Mouse (Mus musculus) left cerebral cortex, adult 2 months (tissue): ENCODE measurements around the gene Gm10309. TPM values are rescaled to one million over a fixed set of nuclear protein-coding genes. Genes with fewer than 3 reads are reported as not detected.

Source experiments
- DNase-seq, 2 experiments: peaks; one replicate each; pipeline ENCODE4 v3.0.0; 2021 to 2022; ENCODE audit warnings: low spot score in 2 of 2, mixed read lengths in 1 of 2; ENCODE audit errors: extremely low spot score in 1 of 2
- H3K27ac ChIP-seq: fragments of 200-600 bp; 2 replicates; pipeline ENCODE4 v1.8.1; 2022
- H3K4me3 ChIP-seq: fragments of 200-600 bp; 2 replicates; pipeline ENCODE4 v1.8.1; 2022
- CTCF ChIP-seq: fragments of 200-600 bp; IDR thresholded peaks from 2 replicates; pipeline ENCODE4 v1.8.1; 2022; ENCODE audit warnings: antibody characterized with exemption, mild to moderate bottlenecking, moderate library complexity
- intact Hi-C: fragments of 180-260 bp; cut with DNase I; formaldehyde crosslinking; loops from one replicate; pipeline ENCODE4 v1.15.1; 2025
- total RNA-seq, 2 experiments: library from RNA; stranded (reverse); gene quantifications; 2 replicates each; pipeline ENCODE4 v1.2.3; 2021

The Gm10309 gene
- total RNA-seq, 2 experiments from 2014 or later: not detected

DNA sequence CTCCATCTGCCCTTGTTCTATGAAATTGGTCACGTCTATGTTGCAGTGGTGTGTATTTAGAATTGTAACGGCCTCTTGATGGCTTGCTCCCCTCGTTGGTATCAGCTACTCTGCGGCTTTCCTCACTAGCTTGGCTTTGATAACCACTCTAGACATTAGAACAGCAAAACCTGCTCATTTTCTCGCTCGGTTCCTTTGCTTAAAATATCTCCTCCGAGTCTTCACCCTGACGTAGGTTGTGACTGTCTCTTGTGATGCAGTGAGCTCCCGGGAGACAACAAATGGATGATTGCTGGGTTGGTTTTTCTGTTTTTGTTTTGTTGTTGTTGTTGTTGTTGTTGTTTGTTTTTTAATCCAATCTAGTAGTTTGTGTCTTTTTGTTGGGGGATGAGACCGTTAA is 24.0 kb upstream of the Gm10309 start:
- Histone ChIP-seq H3K4me3 (no peak overlapping the region), H3K27ac (peak overlapping the region; percentile 12; the same call in 1 of the 2 replicates)
- TF ChIP-seq CTCF: no peak
- intact Hi-C loops: no loop called here
- DNase-seq: no peak

DNA sequence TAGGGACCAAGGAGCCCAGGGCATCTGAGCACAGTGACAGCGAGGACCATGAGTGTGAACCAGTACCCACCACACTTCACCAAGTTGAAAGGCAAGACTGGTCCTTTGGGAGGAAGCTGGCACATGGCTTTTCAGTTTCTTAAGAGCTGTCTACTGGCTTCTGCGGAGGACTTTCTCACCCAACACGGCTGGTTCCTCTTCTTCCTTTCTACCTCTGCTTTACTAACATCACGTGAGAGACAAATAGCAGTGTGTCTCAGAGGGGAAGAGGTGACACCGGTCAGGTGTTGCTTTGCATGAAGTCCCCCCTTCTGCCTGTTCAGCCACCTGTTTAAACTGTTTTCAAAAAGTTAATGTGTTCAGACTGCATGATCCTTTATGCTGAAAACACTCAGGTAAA is 22.3 kb upstream of the Gm10309 start:
- intact Hi-C loops: no loop called here
- no peak for TF ChIP-seq CTCF
- H3K27ac ChIP-seq: no peak overlapping the region
- no peak overlapping the region for H3K4me3 ChIP-seq
- DNase-seq: no peak

DNA sequence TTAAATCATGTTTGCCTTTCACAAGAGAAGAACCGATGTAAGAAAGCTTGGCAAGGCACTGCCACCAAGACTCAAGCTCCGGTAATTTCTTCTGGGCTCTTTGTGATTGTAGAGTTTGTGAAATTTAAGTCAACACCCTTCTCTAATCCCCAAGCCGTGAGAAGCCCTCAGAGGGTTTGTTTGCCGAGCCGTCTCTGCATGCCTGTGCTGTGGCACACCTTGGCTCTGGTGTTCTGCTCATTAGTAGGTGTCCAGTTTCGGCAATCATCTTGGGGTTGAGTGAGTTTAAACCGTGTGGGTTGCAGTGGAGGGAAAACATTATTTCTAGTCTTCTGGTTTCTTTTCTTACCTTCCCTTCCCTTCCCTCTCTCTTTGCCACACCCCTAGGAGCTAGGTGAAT is 21.0 kb upstream of the Gm10309 start:
- Histone ChIP-seq H3K27ac (no peak overlapping the region), H3K4me3 (no peak overlapping the region)
- intact Hi-C loops: no loop called here
- DNase-seq: no peak
- TF ChIP-seq CTCF: no peak

DNA sequence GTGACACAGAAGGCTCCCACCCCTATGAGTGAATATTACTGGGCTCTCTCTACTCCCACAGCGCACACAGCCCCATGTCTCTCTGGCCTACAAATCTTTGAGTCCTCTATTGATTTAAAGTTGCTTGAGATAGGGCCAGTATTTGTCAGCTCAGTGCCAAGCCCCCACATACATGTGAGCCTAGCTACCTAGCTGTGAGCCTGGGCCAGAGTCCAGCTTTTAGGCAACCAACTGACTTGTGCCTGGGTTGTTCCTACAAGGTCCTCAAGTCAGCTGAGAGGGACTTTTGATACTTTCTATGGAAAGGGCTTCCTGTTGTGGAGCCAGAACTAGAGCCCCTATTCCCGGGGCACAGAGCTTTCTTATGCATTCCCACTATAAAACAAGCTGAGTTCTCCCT is 20.0 kb upstream of the Gm10309 start:
- TF ChIP-seq CTCF: no peak
- H3K4me3 ChIP-seq: no peak overlapping the region
- no peak for DNase-seq
- H3K27ac ChIP-seq: no peak overlapping the region
- intact Hi-C loops: no loop called here

DNA sequence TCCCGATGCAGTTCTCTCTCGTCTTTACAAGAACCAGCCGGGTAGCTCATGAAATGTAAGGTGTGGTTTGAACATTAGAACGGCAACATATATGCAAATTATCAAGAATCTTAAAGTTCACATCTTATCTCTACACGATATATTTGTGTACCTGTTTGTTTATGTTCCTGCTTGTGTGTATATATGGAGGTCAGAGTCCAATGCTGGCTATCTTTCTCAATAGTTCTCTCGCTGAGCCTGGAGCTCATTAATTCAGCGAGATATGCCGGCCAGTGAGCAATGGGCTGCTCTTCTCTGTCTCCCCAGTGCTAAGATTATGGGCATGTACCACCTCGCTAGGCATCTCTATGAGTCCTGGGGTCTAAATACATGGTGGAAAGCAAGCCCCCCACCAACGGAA is 18.8 kb upstream of the Gm10309 start:
- Histone ChIP-seq H3K4me3 (no peak overlapping the region), H3K27ac (no peak overlapping the region)
- DNase-seq: no peak
- intact Hi-C loops: no loop called here
- no peak for TF ChIP-seq CTCF

DNA sequence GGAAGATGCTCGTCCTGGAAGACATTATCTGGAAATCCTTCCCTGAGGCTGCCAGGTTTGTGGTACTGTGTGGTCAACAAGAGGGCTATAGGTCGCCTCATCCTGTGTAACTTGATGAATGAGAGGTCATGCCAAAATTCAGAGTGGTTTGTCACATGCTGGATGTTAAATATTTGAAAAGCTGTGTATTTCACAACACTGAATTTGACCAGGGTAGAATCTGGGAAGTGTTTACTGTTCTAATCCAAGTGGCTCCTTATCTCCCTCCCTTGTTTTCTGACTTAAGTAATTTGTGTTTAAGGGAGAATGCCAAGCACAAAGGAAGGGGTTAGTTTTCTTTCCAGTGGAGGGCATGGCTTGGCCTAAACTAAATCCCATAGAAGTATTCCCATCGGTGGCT is 18.3 kb upstream of the Gm10309 start:
- DNase-seq: no peak
- intact Hi-C loops: no loop called here
- Histone ChIP-seq H3K4me3 (no peak overlapping the region), H3K27ac (no peak overlapping the region)
- TF ChIP-seq CTCF: no peak

DNA sequence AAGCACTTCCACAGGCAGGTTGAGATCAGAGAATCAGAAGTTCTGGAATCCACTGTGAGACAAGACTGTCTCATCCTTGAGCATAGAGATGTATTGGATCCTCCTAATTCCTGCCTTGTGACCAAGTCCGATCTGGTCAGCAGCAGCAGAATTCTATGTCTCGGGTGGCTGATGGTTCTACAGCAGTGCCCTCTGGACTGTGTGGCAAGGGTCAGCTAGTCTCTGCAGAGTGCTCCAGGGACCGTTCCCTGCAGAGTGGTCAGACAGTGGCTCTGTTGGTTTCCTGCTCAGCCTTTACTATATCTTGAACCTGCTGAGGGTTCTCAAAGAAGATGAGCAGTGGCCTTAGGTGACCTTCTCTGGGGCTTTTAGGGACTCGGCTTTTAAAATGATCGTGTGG is 17.6 kb upstream of the Gm10309 start:
- no peak for TF ChIP-seq CTCF
- no peak overlapping the region for H3K4me3 ChIP-seq
- H3K27ac ChIP-seq: no peak overlapping the region
- intact Hi-C loops: no loop called here
- DNase-seq: no peak

DNA sequence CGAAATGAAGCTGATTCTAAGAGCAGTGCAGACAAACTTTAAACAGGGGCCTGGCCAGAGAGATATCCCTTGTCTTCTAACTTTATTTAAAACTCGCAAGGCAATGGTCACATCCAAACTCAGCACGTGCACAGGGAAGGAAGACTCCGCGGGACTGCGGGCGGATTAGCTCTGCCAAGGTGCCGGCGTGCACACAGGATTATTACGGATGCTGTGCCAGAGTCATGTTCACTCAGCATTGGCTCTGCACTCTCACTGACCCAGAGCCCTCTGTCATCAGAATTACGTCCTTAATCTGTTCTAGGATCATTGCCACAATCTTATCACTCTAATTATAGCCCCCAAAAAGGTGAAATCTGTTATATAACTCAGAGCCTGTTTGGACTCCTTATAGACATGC is 16.2 kb upstream of the Gm10309 start:
- no peak for TF ChIP-seq CTCF
- DNase-seq: no peak
- Histone ChIP-seq H3K4me3 (no peak overlapping the region), H3K27ac (no peak overlapping the region)
- intact Hi-C loops: no loop called here

DNA sequence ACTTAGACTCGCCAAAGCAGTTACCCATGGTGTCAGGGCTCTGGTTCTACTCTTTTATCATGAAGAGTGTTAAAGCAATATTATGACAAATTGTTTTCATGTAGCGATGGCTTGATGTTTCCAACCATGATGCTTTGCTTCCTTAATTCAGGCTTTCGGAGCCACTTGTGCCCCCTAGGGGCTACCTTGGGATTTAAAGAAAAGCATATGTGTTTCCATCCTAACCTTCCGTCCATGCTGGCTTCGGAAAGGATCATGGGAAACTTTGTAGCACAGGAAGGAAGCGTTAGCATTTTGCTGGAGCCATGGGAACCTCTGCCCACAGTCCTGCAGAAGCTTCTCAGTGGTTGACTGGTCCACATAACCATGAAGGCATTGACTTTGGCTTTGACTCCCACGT is 13.6 kb upstream of the Gm10309 start:
- Histone ChIP-seq H3K4me3 (no peak overlapping the region), H3K27ac (no peak overlapping the region)
- intact Hi-C loops: no loop called here
- no peak for DNase-seq
- peak; percentile 28; the same call in 1 of the 2 replicates for TF ChIP-seq CTCF

DNA sequence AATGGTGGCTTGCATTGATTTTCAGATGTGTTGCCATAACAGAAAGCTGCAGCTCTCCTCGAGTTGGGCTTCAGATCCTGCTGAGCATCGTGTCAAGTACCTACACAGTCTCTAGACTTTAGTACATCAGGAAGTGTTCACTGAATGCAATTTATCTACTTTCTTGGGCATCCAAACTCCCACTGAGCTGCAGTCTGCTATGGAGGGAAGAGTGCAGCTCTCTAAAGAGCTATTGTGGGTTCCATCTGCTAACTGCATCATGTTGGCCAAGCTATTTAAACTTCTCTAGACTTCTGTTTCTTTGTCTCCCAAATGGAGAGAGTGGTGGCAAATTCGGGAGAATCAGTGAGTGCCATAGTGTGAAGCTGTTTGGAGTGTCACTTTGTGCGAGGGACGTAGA is 11.6 kb upstream of the Gm10309 start:
- no peak for DNase-seq
- Histone ChIP-seq H3K4me3 (no peak overlapping the region), H3K27ac (no peak overlapping the region; the same call in 1 of the 2 replicates)
- intact Hi-C loops: no loop called here
- no peak for TF ChIP-seq CTCF

DNA sequence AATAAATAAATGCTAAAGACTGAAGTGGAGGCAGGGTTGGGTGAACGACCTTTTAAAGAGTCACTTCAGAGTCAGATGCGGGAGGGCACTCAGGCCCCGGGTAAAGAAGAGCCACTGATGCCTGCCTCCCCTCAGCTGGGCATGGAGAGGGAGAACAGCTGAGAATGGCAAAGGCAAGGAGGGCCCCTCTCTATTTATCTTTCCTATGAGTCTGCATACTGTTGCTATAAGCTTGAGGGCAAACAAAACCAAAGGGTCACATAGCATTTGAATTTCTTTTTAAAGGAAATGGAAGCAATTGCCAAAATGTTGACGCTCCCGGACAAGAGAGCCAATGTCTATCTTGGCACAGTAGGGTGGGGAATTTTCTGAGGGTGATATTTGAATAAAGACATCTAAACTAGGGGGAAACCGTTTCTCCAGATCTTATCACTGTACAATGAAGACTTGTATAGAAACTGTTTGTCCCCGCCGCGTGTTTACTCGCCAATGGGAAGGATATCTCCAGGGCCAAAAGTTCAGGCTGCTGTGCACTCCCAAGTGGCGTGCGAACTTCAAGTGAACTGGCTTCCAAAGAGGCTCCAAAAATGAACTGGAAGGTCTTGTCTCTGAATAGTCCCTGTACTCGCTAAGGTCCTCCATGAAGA is 10.1 kb upstream of the Gm10309 start:
- Histone ChIP-seq H3K27ac (no peak overlapping the region), H3K4me3 (no peak overlapping the region)
- TF ChIP-seq CTCF: no peak
- intact Hi-C loops: no loop called here
- DNase-seq: no peak

DNA sequence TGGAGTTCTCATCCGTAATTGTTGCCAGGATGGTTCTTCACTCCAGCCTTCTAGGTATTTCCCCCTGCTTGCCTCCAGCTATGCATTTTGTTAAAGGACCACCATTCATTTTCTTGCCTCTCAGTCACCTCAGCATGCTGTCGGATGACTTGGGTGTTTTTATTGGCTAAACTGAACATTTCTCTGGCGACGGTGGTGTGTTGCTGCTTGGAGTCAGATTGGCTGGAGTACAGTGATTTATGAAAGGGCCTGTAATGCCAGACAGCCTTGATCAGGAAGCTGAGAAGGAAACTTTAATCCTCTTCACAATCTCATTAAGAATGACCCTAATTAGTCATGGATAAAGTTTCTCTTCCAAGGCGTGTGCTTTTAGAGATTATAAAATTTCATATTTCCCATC is 4.8 kb upstream of the Gm10309 start:
- no peak for DNase-seq

DNA sequence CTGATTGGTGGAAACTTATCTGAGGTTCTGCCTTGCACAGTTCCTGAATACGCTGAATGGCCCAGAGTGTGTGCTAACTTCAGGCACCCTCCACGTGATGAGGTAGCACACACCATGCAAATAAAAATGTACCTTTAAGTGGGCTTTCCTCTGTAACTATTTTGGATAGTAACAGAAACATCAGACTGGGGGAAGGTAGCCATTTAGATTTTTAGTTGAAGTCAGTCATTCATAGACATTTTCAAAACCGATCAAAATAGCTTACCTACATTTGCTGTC is 3.1 kb upstream of the Gm10309 start:
- H3K27ac ChIP-seq: no peak overlapping the region
- no peak for TF ChIP-seq CTCF
- no peak overlapping the region for H3K4me3 ChIP-seq
- intact Hi-C loops: loop anchor here (10.0 kb wide), 1 partner anchor 737 kb away; no protein-coding TSS in a partner anchor
- DNase-seq: no peak

More for the DNA sequence above, 4.8 kb upstream of the Gm10309 start:
- intact Hi-C loops: loop anchor here (10.0 kb wide), 1 partner anchor 735 kb away; no protein-coding TSS in a partner anchor
- no peak overlapping the region for H3K4me3 ChIP-seq
- TF ChIP-seq CTCF: no peak
- H3K27ac ChIP-seq: no peak overlapping the region
